Mouse (Mus musculus) E14TG2a.4 (cell line): ENCODE measurements around the gene Tead4.

Experiments
- CTCF ChIP-seq: conservative IDR thresholded peaks from 2 replicates; pipeline ENCODE4 v1.5.1; 2014; ENCODE audit warnings: low read length
- NANOG ChIP-seq: IDR thresholded peaks from 2 replicates; pipeline ENCODE4 v1.6.1; 2014; ENCODE audit warnings: borderline replicate concordance, low read length, mixed read lengths
- POU5F1 ChIP-seq: IDR thresholded peaks from 2 replicates; pipeline ENCODE4 v1.6.1; 2014; ENCODE audit warnings: low read length, borderline replicate concordance

GRCm38 (mm10) chr6:128291284-128291683, 9.3 kb downstream of the Tead4 start:
- TF ChIP-seq POU5F1: no peak
- TF ChIP-seq CTCF: no peak
- no peak for TF ChIP-seq NANOG
